Mouse (Mus musculus) hindbrain, embryonic 16.5 days (tissue): ENCODE data around the gene Cacnb4. TPM values are rescaled to one million over a fixed set of nuclear protein-coding genes. Genes with fewer than 3 reads are reported as not detected.

Experiments used
- ATAC-seq: fragments of 200-750 bp; cut with Nextera tagmentation; 2 replicates; pipeline ENCODE4 v1.8.0; 2017; ENCODE audit warnings: moderate TSS enrichment, moderate library complexity
- H3K27ac ChIP-seq: fragments of 300-500 bp; sonication (generic); 2 replicates; pipeline ENCODE4 v1.5.1; 2014; ENCODE audit warnings: low read depth, mild to moderate bottlenecking, control low read depth, low read length, moderate library complexity
- H3K27me3 ChIP-seq: fragments of 300-500 bp; sonication (generic); replicated peaks from 2 replicates; pipeline ENCODE4 v1.6.1; 2014; ENCODE audit warnings: low read length; ENCODE audit not compliant: control insufficient read depth, insufficient read depth
- H3K36me3 ChIP-seq: fragments of 300-500 bp; sonication (generic); 2 replicates; pipeline ENCODE4 v1.6.1; 2014; ENCODE audit warnings: mild to moderate bottlenecking, low read length, moderate library complexity, mixed read lengths; ENCODE audit not compliant: control insufficient read depth, insufficient read depth
- H3K4me1 ChIP-seq: fragments of 300-500 bp; sonication (generic); 2 replicates; pipeline ENCODE4 v1.6.1; 2014; ENCODE audit warnings: low read depth, low read length; ENCODE audit not compliant: control insufficient read depth, insufficient read depth
- H3K4me2 ChIP-seq: fragments of 300-500 bp; sonication (generic); 2 replicates; pipeline ENCODE4 v1.6.1; 2014; ENCODE audit warnings: mild to moderate bottlenecking, low read length, control low read depth, moderate library complexity
- H3K4me3 ChIP-seq: fragments of 300-500 bp; sonication (generic); 2 replicates; pipeline ENCODE4 v1.5.1; 2014; ENCODE audit warnings: mild to moderate bottlenecking, low read length, control low read depth, moderate library complexity
- H3K9ac ChIP-seq: fragments of 300-500 bp; sonication (generic); 2 replicates; pipeline ENCODE4 v1.6.1; 2014; ENCODE audit warnings: low read depth, mild to moderate bottlenecking, control low read depth, low read length, moderate library complexity
- H3K9me3 ChIP-seq: fragments of 300-500 bp; sonication (generic); 2 replicates; pipeline ENCODE4 v1.6.1; 2014; ENCODE audit warnings: mild to moderate bottlenecking, low read length, moderate library complexity; ENCODE audit not compliant: control insufficient read depth
- WGBS: fragments of 180-500 bp; shearing (Covaris S2); extraction: QIAGEN DNeasy Blood & Tissue Kit; methylation state at CpG from one replicate; pipeline ENCODE4 v1.1.7; 2014; 5-methylcytosine and 5-hydroxymethylcytosine counted together
- polyA plus RNA-seq: library from polyadenylated mRNA; unstranded; fragments of >200 nt; fragmentation: Nextera tagmentation; extraction: Ambion mirVana; gene quantifications from 2 replicates; pipeline ENCODE4 v1.2.1, GENCODE M21; 2015

The Cacnb4 gene
- polyA plus RNA-seq, 1 experiment from 2014 or later: 13.9 TPM

DNA sequence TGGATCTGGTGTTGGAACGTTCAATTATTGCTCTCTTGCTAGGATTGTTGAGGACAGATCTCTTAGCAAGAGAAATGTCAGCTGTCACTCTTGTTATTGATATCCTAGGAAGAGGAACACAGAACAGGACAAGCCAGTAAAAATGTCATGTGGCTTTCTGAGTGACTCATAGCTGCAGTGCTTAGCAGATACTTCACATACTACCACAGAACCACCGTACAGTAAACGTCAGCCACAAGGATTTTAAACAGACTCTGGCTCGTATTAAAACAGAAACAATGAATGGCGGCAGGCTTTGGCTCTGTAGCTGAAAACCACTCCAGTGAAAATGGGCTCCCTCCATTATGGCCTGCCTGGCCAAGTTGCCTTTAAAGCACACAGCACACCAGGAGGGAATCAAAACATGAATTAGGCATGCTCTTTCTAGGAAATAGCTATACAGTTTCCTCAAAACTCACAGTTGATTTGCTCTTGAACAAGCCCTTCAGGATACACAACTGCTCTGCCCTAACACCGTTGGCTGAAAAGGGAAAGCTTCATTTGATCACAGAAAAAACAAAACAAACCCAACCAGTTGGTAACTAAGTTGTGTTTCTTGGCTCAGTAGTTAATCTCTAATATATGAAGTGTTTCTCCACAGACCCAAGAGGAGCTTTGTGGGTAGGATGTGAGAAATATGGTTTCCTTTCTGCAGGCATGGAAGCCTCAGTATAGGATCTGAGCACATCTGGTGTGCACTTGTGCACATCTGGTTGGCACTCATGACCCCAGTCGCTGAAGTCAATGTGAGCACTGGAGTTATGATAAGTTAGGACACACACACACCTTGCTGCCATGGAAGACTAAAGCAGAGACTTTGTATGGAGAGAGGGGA is 220.8 kb downstream of the Cacnb4 start:
- Histone ChIP-seq H3K9me3 (no peaks in the 10 kb centered on the region), H3K36me3 (peaks cover 2% of the 10 kb centered on the region; the same call in 1 of the 2 replicates), H3K4me1 (no peaks in the 10 kb centered on the region), H3K4me3 (no peak overlapping the region), H3K27ac (no peak overlapping the region), H3K9ac (no peak overlapping the region), H3K27me3 (no peaks in the 10 kb centered on the region), H3K4me2 (no peak overlapping the region)
- WGBS: 69% methylated on average over 7 of the region's 7 CpGs
- no peak for ATAC-seq

DNA sequence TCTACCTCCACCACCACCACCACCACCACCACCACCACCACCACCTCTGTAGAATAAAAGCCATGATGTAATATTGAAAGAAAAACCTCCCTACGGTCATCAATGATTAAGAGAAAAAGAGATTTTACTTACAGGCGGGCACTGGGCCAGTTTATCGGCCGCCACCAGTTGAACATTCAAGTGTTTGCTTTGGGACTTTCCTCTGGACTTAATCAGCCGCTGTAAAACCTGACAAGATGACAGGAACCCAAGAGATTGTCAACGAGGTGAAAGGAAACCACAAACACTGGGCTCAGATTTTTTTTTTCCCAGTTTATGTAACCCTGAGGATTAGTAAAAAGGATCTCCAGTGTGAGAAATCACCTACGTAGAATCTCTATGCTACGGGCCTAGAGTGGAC is 226.8 kb downstream of the Cacnb4 start:
- Histone ChIP-seq H3K36me3 (peaks cover 6% of the 10 kb centered on the region; the same call in 1 of the 2 replicates), H3K4me2 (no peak overlapping the region), H3K9me3 (no peaks in the 10 kb centered on the region), H3K9ac (no peak overlapping the region), H3K27me3 (no peaks in the 10 kb centered on the region), H3K27ac (no peak overlapping the region), H3K4me1 (no peaks in the 10 kb centered on the region), H3K4me3 (no peak overlapping the region)
- 90% methylated on average over 8 of the region's 8 CpGs for WGBS
- no peak for ATAC-seq

GRCm38 (mm10) chr2:52448916-52449315 is 227.7 kb downstream of the Cacnb4 start:
- Histone ChIP-seq H3K4me1 (no peaks in the 10 kb centered on the region), H3K9ac (no peak overlapping the region), H3K9me3 (no peaks in the 10 kb centered on the region), H3K4me2 (no peak overlapping the region), H3K36me3 (peaks cover 6% of the 10 kb centered on the region; the same call in 1 of the 2 replicates), H3K4me3 (no peak overlapping the region), H3K27ac (no peak overlapping the region), H3K27me3 (no peaks in the 10 kb centered on the region)
- no peak for ATAC-seq
- 86% methylated on average over 1 of the region's 1 CpGs for WGBS

DNA sequence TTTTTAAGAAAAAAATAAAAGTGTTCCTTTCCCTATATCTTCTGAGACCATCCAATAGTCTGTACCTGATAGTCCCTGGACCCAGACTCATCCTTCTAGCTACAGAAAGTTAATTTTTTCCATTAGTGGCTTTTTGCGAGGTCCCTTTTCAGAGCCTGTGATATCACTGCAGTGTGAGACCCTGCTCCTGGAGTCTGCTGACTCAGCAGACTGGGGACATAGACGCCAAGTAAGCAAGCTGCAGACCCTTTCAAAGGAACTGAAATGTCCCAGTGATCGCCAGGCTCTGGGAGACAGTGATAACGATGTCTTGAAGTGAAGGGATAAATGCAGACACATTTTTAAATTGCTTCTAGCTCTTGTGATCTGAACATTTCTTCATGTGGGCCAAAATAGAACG is 230.0 kb downstream of the Cacnb4 start:
- Histone ChIP-seq H3K4me3 (no peak overlapping the region), H3K27me3 (no peaks in the 10 kb centered on the region), H3K4me1 (no peaks in the 10 kb centered on the region), H3K9ac (no peak overlapping the region), H3K36me3 (peaks cover 6% of the 10 kb centered on the region; the same call in 1 of the 2 replicates), H3K27ac (no peak overlapping the region), H3K4me2 (no peak overlapping the region), H3K9me3 (no peaks in the 10 kb centered on the region)
- WGBS: 83% methylated on average over 5 of the region's 5 CpGs
- ATAC-seq: no peak

GRCm38 (mm10) chr2:52442125-52442524 is 234.5 kb downstream of the Cacnb4 start:
- no peak overlapping the region for H3K4me2 ChIP-seq
- no peaks in the 10 kb centered on the region for H3K36me3 ChIP-seq
- no peak for ATAC-seq
- peaks cover 2% of the 10 kb centered on the region; the same call in 1 of the 2 replicates for H3K4me1 ChIP-seq
- no peak overlapping the region for H3K27ac ChIP-seq
- no peaks in the 10 kb centered on the region for H3K9me3 ChIP-seq
- no peaks in the 10 kb centered on the region for H3K27me3 ChIP-seq
- no peak overlapping the region for H3K9ac ChIP-seq
- no peak overlapping the region for H3K4me3 ChIP-seq
- 37% methylated on average over 5 of the region's 5 CpGs for WGBS

DNA sequence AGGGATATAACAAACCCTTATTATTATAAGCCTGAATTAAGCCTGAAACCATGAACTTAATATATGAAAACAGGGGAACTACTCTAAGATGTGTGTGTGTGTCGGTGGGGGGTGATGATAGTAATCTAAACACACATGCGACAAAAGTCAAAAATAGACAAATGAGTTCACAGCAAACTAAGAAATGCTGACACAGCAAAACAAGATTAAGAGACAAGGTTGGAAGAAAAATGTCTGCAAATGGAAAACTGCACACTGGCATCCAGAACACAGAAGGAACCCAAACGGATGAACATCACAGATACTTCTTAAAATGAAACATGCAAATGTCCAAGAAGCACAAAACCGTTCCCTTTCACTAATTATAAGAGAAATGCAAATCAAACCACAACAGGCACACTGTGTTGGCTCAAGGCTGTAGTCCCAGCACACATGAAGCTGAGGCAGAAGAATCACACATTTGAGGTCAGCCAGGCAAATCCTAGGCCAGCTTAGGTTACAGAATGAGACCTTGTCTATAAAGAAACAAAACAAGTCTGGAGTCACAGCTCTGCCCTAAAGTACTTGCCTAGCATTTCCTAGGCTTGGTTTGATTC is 236.1 kb downstream of the Cacnb4 start:
- 87% methylated on average over 4 of the region's 4 CpGs for WGBS
- Histone ChIP-seq H3K9ac (no peak overlapping the region), H3K27ac (no peak overlapping the region), H3K4me3 (no peak overlapping the region), H3K36me3 (no peaks in the 10 kb centered on the region), H3K9me3 (no peaks in the 10 kb centered on the region), H3K4me2 (no peak overlapping the region), H3K4me1 (peaks cover 2% of the 10 kb centered on the region; the same call in 1 of the 2 replicates), H3K27me3 (no peaks in the 10 kb centered on the region)
- no peak for ATAC-seq

GRCm38 (mm10) chr2:52438437-52438836 is 238.2 kb downstream of the Cacnb4 start:
- Histone ChIP-seq H3K4me1 (peaks cover 2% of the 10 kb centered on the region; the same call in 1 of the 2 replicates), H3K27me3 (no peaks in the 10 kb centered on the region), H3K9me3 (no peaks in the 10 kb centered on the region), H3K36me3 (0 out of 2 replicates have a peak, but pooled peaks cover 4% of the 10 kb centered on the region), H3K4me2 (no peak overlapping the region), H3K27ac (no peak overlapping the region), H3K4me3 (no peak overlapping the region), H3K9ac (no peak overlapping the region)
- ATAC-seq: no peak
- WGBS: 95% methylated on average over 4 of the region's 4 CpGs

DNA sequence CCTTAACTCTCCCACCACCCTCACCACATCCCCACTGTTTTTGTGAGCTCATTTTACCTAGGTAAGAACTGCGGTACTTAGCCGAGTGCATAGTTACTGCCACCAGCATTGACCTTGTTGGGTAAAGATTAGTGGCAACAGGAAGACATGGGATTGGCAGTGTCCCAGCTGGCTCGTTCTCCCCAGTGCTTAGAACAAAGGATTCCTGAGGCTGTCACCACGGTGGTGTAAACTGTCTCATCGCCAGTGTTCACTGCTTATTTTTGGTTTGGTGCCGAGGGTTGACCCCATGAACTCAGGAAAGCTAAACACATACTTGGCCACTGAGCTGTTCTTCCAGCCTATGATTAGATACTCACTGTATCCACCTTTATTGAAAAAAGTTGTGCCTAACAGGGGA is 238.6 kb downstream of the Cacnb4 start:
- H3K9me3 ChIP-seq: no peaks in the 10 kb centered on the region
- H3K27ac ChIP-seq: no peak overlapping the region
- ATAC-seq: peak; percentile 53; the same call in 1 of the 2 replicates
- no peak overlapping the region for H3K4me2 ChIP-seq
- 46% methylated on average over 6 of the region's 6 CpGs for WGBS
- H3K4me1 ChIP-seq: peaks cover 2% of the 10 kb centered on the region; the same call in 1 of the 2 replicates
- H3K27me3 ChIP-seq: no peaks in the 10 kb centered on the region
- H3K36me3 ChIP-seq: 0 out of 2 replicates have a peak, but pooled peaks cover 4% of the 10 kb centered on the region
- H3K9ac ChIP-seq: no peak overlapping the region
- H3K4me3 ChIP-seq: no peak overlapping the region
